Mouse (Mus musculus) frontal cortex, postnatal 10 days (tissue): Measurements from ENCODE around the gene Irx5.

Experiments
- DNase-seq, 2 experiments: peaks; one replicate each; pipeline ENCODE4 v3.0.0; 2022; ENCODE audit warnings: low spot score in 2 of 2, mixed read lengths in 1 of 2

Irx5 gene

DNA sequence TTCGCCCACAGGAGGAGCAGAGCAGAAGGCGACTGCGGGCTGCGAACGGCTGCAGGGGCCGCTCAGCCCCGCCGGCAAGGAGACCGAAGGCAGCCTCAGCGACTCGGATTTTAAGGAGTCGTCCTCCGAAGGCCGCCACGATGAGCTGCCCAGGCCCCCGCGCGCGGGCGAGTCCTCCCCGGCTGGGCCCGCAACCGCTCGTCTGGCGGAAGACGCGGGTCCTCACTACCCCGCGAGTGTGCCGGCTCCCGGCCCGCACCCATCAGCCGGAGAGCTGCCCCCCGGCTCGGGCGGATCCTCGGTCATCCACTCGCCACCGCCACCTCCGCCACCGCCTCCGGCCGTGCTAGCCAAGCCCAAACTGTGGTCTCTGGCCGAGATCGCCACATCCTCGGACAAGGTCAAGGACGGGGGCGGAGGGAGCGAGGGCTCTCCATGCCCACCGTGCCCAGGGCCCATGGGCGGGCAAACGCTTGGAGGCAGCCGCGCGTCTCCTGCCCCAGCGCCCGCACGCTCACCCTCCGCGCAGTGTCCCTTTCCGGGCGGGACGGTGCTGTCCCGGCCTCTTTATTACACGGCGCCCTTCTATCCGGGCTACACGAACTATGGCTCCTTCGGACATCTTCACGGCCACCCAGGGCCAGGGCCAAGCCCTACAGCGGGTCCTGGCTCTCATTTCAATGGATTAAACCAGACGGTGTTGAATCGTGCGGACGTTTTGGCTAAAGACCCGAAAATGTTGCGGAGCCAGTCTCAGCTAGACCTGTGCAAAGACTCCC is 2.8 kb downstream of the Irx5 start:
- DNase-seq: no peak

DNA sequence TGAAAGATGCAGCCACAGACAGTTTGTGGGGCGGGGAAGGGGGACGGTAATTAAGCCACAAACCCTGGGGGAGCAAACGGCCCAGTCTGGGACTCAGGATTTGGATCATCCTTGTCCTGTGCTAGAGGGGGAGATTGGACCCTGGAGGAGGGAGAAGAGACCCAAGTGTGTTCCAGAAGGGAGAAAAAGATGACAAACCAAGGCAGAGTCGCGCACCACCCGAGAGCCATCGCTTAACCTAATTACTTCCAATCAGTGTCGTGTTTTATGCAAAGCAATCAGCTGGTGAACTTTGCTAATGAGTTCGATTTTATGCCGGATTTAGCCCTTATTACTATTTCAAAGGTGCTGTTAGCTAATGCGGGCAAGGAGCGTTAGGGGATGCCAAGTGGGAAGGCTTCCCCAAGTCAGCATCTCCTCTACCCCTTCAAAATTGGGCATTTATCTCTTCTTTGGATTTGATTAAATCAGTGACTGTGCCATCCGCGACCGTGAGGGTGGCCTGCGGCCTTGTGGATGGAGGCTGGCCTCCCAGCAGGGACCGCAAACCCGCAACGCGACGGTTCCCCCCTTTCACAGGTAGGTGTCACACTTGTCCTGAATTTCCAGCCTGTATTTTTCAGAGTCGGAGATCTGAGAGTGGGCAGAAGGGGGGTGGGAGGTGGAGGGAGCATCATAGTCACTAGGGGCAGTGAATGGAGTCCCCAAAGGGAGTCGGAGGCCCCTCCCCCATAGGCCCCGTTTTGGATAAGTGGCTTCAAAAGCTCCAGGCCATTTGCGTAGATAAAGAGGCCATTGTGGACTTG is 4.3 kb downstream of the Irx5 start:
- DNase-seq: peak in 1 of 2 experiments; percentile 44

DNA sequence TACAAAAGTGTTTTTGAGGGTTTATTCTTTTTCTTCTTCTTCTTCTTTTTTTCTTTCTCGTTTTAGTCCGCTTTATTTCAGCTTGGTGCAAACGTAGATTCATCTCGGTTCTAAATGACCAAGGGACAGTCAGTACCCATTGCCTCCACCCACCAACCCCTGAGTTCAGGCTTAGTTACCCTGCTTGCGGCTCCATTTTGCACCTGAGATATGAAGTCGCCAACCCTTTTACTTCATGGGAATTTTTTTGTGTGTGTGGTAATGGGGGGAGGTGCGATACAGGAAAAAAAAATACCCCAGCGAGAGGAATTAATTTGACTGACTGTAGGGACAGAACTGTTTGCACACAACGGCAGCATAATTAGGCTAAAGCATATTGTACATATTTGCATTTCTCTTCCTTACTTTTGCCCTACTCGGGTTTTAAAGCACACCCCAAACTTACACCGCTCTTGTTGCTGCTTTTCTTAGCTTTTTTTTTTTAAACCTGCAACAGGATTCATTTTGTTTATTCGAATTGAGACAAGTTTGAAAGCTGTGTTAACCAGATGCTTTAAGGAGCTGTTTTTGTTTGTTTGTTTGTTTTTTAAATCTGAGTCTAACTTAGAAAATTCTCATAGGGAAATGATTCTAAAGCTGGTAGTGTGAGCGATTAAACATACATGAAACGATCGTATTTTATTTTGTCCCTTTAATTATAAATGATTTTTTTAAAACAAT is 5.1 kb downstream of the Irx5 start:
- no peak for DNase-seq

DNA sequence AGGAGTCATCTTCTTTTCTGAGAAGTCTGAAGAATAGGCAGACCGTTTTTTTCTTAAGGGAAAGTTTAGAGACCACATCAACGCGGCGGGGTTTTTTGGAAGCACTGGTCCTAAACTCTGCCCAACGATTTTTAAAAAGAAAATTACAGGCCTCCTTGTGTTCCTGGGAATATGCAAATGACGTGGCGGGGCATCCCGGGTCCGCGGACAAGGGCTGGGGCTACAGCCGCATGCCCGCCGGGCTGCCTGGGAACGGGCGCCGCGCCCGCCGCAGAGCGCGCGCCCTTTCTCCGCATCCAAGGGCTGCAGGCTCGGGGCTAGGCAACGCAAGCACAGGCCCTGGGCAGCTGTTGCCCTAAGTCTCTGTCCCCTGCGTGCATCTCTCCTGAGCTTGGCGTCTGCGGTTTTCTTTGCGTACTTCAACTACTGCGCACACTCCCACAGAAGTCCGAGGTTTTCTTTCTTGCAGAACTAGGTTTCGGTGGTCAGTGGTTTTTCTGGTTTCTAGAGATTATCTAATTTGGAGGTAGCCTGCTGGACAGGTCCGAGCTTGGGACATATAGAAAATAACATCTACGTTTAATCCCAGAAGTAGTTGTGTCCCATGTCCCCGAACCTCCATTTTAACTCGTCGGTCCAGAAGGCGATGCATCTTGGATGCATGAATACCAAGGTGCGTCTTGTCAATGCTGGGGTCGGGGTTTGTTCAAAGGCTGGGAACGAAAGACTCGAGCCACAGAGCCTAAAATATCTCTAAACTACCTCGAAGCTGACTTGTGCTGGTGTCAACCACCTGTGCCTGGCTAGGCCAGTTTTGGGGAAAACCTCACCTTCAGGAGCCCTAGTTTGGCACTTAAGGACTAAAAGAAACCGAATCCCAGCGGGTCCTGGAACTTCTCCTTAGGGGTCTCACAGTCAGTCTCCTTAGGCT is 6.1 kb downstream of the Irx5 start:
- no peak for DNase-seq

DNA sequence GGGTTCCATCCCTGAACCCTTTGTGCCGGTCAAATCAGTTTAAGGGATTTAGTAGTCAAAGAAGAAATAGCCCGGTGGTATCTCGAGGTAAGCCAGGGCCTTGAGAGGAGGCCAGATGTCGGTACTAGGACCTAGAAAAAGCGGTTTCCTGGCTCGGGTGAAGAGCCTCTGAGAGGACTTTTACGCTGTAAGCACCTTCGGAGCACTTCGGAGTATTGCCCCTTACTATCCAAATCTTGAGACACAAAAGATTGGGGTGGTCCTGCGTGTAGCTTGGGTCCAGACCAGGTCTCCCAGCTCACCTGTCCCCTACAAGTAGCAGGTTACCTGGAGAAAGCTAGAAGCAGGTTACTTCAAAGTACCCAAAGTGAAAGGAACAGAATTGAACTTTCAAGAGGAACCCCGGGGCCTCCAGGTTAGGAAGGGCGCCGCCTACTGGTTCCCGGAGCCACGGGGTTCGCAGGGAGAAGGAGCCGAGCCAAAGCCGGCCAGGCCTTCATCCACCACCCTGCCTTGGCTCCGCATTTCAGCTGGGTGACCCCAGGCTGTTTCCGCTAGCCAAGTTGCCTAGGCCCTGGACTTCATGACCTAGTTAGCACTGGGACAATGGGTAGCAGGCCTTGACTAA is 6.8 kb downstream of the Irx5 start:
- DNase-seq: no peak

DNA sequence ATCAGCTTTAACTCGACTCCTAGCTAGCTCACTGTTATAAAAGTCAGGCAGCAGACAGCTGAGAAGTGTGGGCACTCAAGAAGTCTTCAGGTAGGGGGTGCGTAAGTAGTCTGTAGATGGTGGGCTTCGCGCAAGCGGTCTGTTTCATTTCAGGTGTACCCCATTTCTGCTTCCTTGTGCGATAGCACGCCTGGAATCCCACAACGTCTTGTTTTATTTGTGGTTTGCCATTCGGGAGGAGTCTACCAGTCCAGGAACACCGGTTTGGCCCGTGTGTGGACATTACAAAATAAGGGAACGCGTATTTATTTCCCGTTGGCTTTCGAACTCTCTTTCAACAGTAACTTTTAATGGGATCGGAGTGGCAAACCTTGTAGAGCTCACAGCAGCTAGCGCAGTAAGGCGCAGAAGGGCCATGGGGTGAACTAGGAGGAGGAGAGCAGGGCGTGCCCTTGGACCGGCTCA is 7.4 kb downstream of the Irx5 start:
- DNase-seq: no peak

DNA sequence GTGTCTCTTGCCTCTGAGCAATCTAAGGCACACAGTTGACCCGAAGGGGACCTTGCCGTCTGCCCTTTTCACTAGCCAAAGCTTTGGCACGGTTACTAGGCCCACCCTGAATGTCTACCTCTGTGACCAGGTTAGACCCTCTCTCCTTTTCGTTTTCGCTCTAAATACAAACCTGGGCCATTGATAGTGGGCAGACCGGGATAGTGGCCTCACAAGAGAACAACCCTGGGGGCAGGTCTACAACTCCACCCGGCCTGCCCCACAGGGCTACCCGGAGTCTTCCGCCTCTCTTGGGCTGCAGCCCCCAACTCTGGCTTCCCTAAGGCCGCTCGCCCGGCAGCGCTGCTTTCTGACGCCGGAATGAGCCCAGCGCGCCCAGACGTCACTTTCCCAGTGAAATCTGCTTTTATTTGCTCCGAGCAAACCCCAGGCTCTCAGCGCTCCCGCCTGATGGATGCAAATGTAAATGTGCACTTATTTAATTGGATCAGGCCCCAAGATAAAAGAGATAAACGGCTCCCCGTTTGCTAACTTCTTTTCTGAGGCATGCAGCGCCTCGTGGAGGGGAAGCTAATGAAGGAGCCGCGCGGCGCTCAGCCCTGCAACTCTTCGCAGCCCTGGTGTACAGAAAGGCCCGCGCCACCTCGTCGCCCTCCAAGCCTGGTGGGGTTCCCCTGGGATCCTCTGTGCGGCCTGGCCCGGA is 8.0 kb downstream of the Irx5 start:
- DNase-seq: no peak

DNA sequence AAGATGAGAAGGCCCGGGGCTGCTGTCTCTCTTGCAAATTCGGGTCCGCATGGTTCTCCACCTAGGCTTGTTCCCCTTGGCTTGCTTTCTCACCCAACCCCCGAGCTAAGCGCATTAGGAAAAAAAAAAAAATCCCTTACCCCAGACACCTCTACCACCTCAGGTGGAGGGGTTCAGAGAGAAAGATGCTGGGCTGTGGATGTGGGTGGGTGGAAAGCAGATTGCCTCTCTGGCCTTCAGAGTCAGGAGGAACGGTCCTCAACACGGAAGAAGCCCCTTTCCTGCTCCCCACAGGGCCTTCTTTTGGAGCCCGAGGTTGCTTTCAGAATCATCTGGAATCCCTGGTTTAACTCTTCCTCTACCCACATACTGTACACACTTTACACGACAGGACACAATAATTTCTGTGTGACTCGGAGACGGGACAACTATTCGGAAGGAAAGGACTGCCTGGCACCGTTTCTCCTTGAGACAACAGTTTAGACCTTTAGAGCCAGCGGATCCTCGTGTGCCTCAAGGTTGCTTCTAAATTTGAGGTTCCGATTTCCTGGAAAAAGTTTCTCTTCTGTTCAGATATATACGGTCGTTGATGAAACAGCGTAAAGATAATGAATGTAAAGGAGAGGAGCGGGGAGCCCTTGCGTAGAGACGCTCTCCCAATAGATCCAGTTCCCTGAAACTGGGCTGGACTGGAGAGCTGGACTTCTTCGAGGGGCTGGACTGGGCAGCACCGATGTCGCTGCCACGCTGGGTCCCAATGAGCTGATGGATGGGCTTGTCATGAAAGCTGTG is 8.7 kb downstream of the Irx5 start:
- DNase-seq: no peak

DNA sequence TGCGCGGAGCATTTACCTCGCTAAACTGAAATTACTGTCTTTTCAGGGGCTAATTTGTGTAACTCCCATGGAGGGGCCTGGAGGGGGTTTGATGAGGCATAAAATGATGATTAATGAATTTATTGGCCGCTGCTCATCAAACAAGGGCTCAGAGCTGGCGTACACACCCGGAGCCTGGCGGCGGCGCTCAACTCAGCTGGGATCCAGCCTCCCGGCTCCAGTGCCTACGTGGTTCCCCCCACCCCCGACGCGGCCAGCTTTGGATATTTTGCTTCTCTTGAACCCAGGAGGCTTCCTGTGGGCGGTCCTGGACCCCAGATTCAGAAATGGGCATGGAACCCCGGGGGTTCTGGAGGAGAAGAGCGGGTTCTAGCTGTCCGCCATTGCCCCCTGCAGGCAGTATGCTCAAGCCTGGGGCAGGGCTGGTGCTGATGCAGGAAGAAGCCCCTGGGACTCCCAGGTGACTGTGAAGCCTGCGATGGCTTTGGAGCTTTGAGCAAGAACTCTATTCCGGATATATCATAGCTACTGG is 9.4 kb downstream of the Irx5 start:
- DNase-seq: no peak

DNA sequence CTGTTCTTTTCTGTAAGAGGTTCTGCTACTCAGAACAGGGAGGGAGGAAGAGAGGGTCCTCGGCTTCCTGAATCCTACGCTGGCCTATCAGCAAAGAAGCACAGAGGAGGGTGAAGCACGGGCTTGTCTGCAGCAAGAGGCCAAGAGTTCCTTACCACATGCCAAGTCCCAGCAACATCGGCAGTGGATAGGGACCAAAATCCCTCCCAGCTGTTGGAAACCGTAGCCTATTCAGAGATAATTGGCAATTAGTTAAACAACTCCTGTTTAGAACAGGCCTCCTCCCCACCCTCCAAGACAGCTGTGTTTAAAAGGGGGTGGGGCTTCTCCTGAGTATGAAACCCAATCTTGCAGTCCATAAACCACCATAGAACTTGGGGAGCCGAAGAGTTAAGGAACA is 22.1 kb downstream of the Irx5 start:
- DNase-seq: no peak

DNA sequence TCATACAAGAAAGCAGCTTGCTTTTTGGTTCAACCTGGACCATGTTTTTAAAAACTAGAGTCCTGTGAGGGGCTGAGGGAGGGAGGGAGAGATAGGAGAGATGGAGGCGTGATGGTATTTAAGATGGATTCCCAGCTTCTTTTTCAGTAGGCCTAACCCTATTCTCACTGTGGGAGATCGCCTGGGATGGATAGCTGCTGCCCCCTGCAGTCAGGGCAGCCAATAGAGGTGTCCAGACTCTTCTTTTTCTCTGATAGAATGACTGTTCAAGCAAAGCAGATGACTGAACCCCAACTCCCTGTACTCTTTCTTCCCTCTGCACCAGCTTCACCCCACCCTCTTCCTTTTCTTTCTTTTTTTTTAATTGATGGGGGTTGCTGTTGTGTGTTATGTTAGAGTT is 23.1 kb downstream of the Irx5 start:
- DNase-seq: no peak

DNA sequence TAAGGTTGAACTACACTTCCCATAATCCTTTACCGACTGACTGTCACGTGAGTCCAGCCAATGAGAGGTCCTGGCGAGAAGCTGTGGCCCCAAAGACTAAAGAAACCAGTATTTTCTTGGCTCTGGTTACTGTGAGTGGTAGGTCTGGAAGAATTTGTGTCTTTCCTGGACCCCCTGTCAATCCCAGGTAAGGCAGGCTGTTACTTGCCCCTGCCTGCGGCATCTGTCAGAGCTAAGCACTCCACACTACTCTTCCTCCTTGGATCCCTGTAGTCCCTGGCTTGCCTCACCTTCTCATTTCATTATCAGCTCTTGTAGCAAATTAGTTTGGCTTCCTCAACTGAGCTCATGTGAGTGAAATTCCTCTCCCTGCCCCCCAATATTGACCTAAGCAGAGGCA is 30.5 kb downstream of the Irx5 start:
- no peak for DNase-seq

DNA sequence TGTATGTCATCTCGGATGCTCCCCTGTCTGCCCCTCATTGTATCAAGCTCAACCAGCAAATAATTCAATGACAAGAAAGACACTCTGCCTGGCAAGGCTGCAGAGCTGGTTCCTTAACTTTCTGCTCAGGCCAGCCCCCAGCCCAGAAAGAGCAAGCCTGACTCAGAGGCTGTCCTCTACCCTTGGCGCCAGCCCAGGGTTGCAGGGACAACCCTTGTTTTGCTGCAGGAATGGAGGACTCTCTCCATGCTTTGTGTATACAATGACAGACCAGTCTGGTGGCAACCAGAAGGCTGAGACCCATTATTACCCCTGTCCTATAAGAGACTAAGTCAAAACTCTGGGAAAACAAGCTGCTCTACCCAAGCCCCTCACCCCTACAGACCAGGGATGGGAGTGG is 46.8 kb downstream of the Irx5 start:
- DNase-seq: no peak

DNA sequence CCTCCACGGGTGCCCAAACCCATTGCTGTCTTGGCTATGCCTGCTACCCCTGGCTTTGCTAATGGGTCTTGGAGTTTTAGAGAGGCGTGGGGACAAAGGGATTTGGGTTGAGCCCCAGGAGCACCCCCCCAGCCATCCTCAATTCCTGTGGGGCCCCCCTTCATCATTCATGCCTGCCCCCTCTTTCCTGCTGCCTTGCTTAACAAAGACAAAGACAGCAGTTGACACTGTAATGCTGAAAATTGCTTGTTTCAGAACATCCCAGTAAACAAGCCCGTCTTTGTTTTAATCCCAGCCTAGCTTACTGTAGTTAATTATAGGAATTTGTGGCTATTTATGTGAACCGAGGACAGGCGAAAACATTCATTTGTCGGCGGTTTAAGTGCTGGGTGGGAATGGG is 50.7 kb downstream of the Irx5 start:
- no peak for DNase-seq

DNA sequence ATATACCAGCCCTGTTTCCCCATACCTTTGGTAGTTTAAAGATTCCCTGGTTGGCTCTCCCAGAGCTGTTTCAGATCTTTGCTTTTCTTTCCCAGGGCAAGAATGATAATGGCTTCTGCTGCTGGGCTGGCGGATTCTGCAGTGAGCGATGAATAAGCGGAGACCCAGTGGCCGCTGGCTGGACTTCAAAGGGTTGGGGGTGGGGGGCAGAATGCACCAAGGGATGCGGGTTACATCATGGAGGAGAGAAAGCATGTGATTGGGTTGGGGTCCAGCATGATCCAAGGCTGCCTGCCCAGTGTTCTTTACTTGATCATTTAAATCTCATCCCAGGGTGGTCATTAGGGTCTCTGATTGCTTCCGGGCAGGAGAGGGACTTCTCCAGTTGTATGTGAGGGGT is 56.2 kb downstream of the Irx5 start:
- no peak for DNase-seq

DNA sequence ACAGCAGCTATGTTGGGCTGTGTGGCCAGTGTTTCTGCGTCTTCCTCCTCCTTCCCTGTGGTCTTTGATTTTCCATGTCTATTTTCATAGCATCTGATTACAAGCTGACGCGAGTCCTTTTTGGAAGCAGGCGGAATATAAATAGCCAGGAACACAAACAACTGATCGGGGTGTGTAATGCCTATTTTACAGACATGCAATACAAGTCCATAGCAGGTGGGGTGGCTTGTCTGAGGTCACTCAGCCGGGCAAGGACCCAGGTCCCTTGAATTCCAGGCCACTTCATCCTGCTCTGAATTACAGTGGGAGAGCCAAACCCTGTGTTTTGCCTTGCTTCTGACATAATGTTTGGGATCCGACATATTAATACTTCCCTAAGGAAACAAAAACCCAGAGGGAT is 63.2 kb downstream of the Irx5 start:
- DNase-seq: no peak
